Mouse (Mus musculus) T-helper 2 cell (primary cell): ENCODE measurements at regions not wholly inside any gene's neighbourhood (a gene's known extent, or its start where the extent isn't known, plus 50 kb on each side); places are given as distances from the start of the nearest gene placed in this dataset.

Experiments
- in situ Hi-C: fragments of 300-600 bp; cut with MboI, MseI; formaldehyde crosslinking; loops from one replicate; pipeline ENCODE4 v1.15.1; 2025; ENCODE audit warnings: high pct_unique_total_duplicates

- in situ Hi-C loops: no loop called here
These were observed 54.2 kb downstream of the Barx1 start for GRCm38 (mm10) chr13:48717036-48717435.

DNA sequence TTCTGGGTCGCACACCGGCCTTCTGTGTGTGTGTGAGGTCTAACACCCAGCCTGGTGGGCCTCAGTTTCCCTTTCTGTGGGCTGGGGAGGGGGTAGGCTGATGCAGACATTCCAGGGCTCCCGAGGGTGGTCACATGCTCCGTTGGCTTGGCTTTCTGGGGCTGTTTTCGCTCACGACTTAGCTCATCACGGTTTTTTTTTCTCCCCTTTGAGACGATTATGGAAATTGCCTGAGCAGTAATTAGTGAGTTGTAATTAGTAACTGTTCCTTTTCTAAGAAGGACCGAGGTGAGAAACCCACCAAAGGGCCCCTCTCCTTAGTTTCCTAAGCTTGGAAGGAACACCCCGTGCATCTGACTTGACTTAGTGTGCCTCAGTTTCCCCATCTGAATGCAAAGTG is 54.7 kb downstream of the Barx1 start:
- in situ Hi-C loops: no loop called here

DNA sequence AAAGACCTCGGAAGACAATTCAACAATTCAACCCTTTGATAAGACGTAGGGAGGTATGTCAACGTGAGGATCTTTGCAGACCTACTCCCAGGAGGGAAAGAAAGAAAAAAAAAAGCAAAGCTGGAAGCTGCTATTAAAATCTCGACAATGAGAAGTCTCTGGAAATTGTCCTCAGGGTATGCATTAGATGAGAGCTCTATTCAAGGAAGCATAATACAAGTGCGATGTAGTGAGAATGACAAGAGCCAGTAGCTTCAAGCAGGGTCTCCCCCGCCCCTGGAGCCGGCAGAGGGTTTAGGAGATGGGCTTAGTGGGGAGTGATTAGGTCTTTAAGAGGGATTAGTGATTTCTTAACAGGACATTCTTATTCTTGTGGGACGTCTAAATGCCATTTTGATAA is 60.9 kb downstream of the Barx1 start:
- in situ Hi-C loops: no loop called here

DNA sequence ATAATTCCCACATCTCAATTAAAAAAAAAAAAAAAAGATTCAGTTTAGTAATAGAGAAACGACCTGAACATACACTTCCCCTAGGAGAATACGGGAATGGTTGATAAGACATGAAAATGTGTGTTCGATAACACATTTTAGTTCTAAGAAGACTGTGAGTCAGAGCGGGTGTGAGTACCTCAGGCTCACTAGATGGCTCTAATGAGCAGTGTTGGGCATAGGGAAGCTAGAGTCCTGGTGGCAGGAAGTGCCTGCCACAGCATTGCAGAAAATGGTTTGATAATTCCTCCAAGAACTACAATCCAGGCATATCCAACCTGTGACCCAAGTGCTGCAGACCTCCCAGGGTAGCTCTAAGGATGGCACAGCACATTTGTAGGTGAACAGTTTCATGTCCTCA is 63.6 kb downstream of the Barx1 start:
- in situ Hi-C loops: loop anchor here (5.0 kb wide), 1 partner anchor 74 kb away; no protein-coding TSS in a partner anchor

GRCm38 (mm10) chr13:48731046-48731996 is 68.5 kb downstream of the Barx1 start:
- in situ Hi-C loops: no loop called here

DNA sequence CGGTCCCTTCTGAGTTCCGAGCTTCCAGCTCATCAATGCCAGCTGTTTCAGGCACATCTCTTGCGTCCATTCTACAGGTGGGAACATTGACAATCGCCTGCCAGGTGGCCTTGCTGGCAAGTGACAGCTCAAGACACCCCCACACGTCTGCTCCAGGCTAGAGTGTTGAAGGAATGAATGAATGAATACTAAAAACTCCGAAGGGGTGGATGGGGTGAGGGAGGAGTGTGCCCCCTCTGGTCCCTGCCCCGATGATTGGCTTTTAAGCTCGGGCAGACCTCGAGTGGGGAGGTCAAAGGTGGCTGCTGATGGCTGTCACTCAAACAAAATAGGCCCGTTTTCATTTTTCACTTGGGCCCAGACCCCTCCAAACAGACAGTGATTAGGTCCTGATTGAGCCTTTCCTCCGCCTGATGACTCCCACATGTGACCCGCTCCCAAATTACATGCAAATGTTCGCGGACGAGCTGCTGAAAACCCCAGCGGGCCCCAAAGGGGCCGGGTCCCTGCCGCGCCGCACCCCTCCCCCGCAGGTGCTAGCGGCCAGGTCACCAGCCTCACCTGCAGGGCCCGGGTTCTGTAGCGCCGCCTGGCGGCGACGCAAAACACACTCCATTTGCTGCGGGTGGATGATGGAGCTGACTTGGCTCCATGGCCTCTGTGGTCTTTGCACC is 69.5 kb downstream of the Barx1 start:
- in situ Hi-C loops: no loop called here

GRCm38 (mm10) chr13:48734985-48735384 is 72.2 kb downstream of the Barx1 start:
- in situ Hi-C loops: no loop called here

GRCm38 (mm10) chr13:48745566-48745965 is 82.8 kb downstream of the Barx1 start:
- in situ Hi-C loops: no loop called here

- in situ Hi-C loops: no loop called here
These were observed 83.5 kb downstream of the Barx1 start for GRCm38 (mm10) chr13:48746301-48746700.
